Mouse (Mus musculus) embryonic facial prominence, embryonic 15.5 days (tissue): Measurements from ENCODE around the gene Upk1b. TPM values are rescaled to one million over a fixed set of nuclear protein-coding genes. Genes with fewer than 3 reads are reported as not detected.

Source experiments
- ATAC-seq: fragments of 200-750 bp; cut with Nextera tagmentation; 2 replicates; pipeline ENCODE4 v1.8.0; 2017; ENCODE audit warnings: low read depth, moderate TSS enrichment; ENCODE audit not compliant: insufficient number of reproducible peaks, low FRiP score, low TSS enrichment
- H3K27ac ChIP-seq: fragments of 300-500 bp; sonication (generic); replicated peaks from 2 replicates; pipeline ENCODE4 v1.5.1; 2015; ENCODE audit warnings: mild to moderate bottlenecking, inconsistent platforms
- H3K27me3 ChIP-seq: fragments of 300-500 bp; sonication (generic); 2 replicates; pipeline ENCODE4 v1.6.1; 2015; ENCODE audit warnings: inconsistent platforms
- H3K36me3 ChIP-seq: fragments of 300-500 bp; sonication (generic); 2 replicates; pipeline ENCODE4 v1.6.1; 2015; ENCODE audit warnings: mild to moderate bottlenecking, inconsistent platforms
- H3K4me1 ChIP-seq: fragments of 300-500 bp; sonication (generic); 2 replicates; pipeline ENCODE4 v1.6.1; 2015; ENCODE audit warnings: inconsistent platforms
- H3K4me2 ChIP-seq: fragments of 300-500 bp; sonication (generic); replicated peaks from 2 replicates; pipeline ENCODE4 v1.6.1; 2015; ENCODE audit warnings: mild to moderate bottlenecking, inconsistent platforms
- H3K4me3 ChIP-seq: fragments of 300-500 bp; sonication (generic); replicated peaks from 2 replicates; pipeline ENCODE4 v1.5.1; 2015; ENCODE audit warnings: mild to moderate bottlenecking, inconsistent platforms
- H3K9ac ChIP-seq: fragments of 300-500 bp; sonication (generic); 2 replicates; pipeline ENCODE4 v1.6.1; 2015; ENCODE audit warnings: inconsistent platforms
- H3K9me3 ChIP-seq: fragments of 300-500 bp; sonication (generic); replicated peaks from 2 replicates; pipeline ENCODE4 v1.6.1; 2016; ENCODE audit warnings: inconsistent platforms
- WGBS: fragments of 180-500 bp; shearing (Covaris S2); methylation state at CpG from one replicate; pipeline ENCODE4 v1.1.7; 2015; 5-methylcytosine and 5-hydroxymethylcytosine counted together
- polyA plus RNA-seq: library from polyadenylated mRNA; unstranded; fragments of >200 nt; fragmentation: Nextera tagmentation; extraction: Ambion mirVana; gene quantifications from 2 replicates; pipeline ENCODE4 v1.2.1, GENCODE M21; 2015

Gene Upk1b
- polyA plus RNA-seq, 1 experiment from 2014 or later, result 58.4 TPM

GRCm38 (mm10) chr16:38780960-38781572, 19.1 kb downstream of the Upk1b start:
- no peak overlapping the region for H3K4me3 ChIP-seq
- H3K27me3 ChIP-seq, result no peaks in the 10 kb centered on the region
- H3K4me1 ChIP-seq, result no peaks in the 10 kb centered on the region
- H3K4me2 ChIP-seq, result no peak overlapping the region
- WGBS, result 95% methylated on average over 7 of the region's 7 CpGs
- H3K9me3 ChIP-seq, result no peaks in the 10 kb centered on the region
- no peak overlapping the region for H3K9ac ChIP-seq
- no peak for ATAC-seq
- H3K27ac ChIP-seq, result no peak overlapping the region
- H3K36me3 ChIP-seq, result no peaks in the 10 kb centered on the region

- Histone ChIP-seq H3K9me3 (no peaks in the 10 kb centered on the region), H3K4me1 (no peaks in the 10 kb centered on the region), H3K36me3 (no peaks in the 10 kb centered on the region), H3K4me2 (no peak overlapping the region), H3K27me3 (no peaks in the 10 kb centered on the region), H3K4me3 (no peak overlapping the region), H3K27ac (no peak overlapping the region), H3K9ac (no peak overlapping the region)
- ATAC-seq, result no peak
- 48% methylated on average over 6 of the region's 6 CpGs for WGBS
These were observed 23.8 kb downstream of the Upk1b start for GRCm38 (mm10) chr16:38776342-38776741.

- Histone ChIP-seq H3K4me2 (no peak overlapping the region), H3K36me3 (no peaks in the 10 kb centered on the region), H3K27ac (no peak overlapping the region), H3K4me1 (no peaks in the 10 kb centered on the region), H3K9me3 (no peaks in the 10 kb centered on the region), H3K9ac (no peak overlapping the region), H3K4me3 (no peak overlapping the region), H3K27me3 (no peaks in the 10 kb centered on the region)
- ATAC-seq, result no peak
- 60% methylated on average over 7 of the region's 7 CpGs for WGBS
These were observed 25.0 kb downstream of the Upk1b start for GRCm38 (mm10) chr16:38774964-38775746.

- no peak overlapping the region for H3K4me2 ChIP-seq
- 68% methylated on average over 12 of the region's 12 CpGs for WGBS
These were observed 27.1 kb downstream of the Upk1b start for GRCm38 (mm10) chr16:38772906-38773496.

GRCm38 (mm10) chr16:38771145-38771544, 29.0 kb downstream of the Upk1b start:
- H3K9ac ChIP-seq, result no peak overlapping the region
- no peak overlapping the region for H3K27ac ChIP-seq
- no peaks in the 10 kb centered on the region for H3K27me3 ChIP-seq
- 88% methylated on average over 6 of the region's 6 CpGs for WGBS
- H3K4me2 ChIP-seq, result no peak overlapping the region
- H3K9me3 ChIP-seq, result no peaks in the 10 kb centered on the region
- ATAC-seq, result no peak
- peaks cover 9% of the 10 kb centered on the region for H3K36me3 ChIP-seq
- H3K4me3 ChIP-seq, result no peak overlapping the region
- no peaks in the 10 kb centered on the region for H3K4me1 ChIP-seq

More at GRCm38 (mm10) chr16:38772906-38773496, 27.1 kb downstream of the Upk1b start:
- H3K27me3 ChIP-seq, result no peaks in the 10 kb centered on the region
- H3K9ac ChIP-seq, result no peak overlapping the region
- H3K9me3 ChIP-seq, result no peaks in the 10 kb centered on the region
- H3K27ac ChIP-seq, result no peak overlapping the region
- peaks cover 9% of the 10 kb centered on the region for H3K36me3 ChIP-seq
- no peak overlapping the region for H3K4me3 ChIP-seq
- no peak for ATAC-seq
- no peaks in the 10 kb centered on the region for H3K4me1 ChIP-seq

GRCm38 (mm10) chr16:38769529-38769928, 30.6 kb downstream of the Upk1b start:
- Histone ChIP-seq H3K9me3 (no peaks in the 10 kb centered on the region), H3K27me3 (no peaks in the 10 kb centered on the region), H3K27ac (no peak overlapping the region), H3K4me3 (no peak overlapping the region), H3K4me2 (no peak overlapping the region), H3K9ac (no peak overlapping the region), H3K4me1 (no peaks in the 10 kb centered on the region), H3K36me3 (peaks cover 9% of the 10 kb centered on the region)
- ATAC-seq, result no peak
- 64% methylated on average over 9 of the region's 9 CpGs for WGBS

- H3K4me1 ChIP-seq, result no peaks in the 10 kb centered on the region
- no peak overlapping the region for H3K4me3 ChIP-seq
- H3K9ac ChIP-seq, result no peak overlapping the region
- peaks cover 13% of the 10 kb centered on the region for H3K36me3 ChIP-seq
- no peaks in the 10 kb centered on the region for H3K9me3 ChIP-seq
- no peaks in the 10 kb centered on the region for H3K27me3 ChIP-seq
- no peak for ATAC-seq
- H3K4me2 ChIP-seq, result no peak overlapping the region
- no peak overlapping the region for H3K27ac ChIP-seq
- 91% methylated on average over 8 of the region's 8 CpGs for WGBS
These were observed 31.7 kb downstream of the Upk1b start for GRCm38 (mm10) chr16:38768386-38768785.

GRCm38 (mm10) chr16:38767761-38768160, 32.4 kb downstream of the Upk1b start:
- WGBS, result 80% methylated on average over 8 of the region's 8 CpGs
- no peak overlapping the region for H3K4me3 ChIP-seq
- no peak overlapping the region for H3K9ac ChIP-seq
- H3K27ac ChIP-seq, result no peak overlapping the region
- H3K9me3 ChIP-seq, result no peaks in the 10 kb centered on the region
- H3K4me1 ChIP-seq, result no peaks in the 10 kb centered on the region
- peaks cover 17% of the 10 kb centered on the region for H3K36me3 ChIP-seq
- no peak overlapping the region for H3K4me2 ChIP-seq
- H3K27me3 ChIP-seq, result no peaks in the 10 kb centered on the region
- ATAC-seq, result no peak

GRCm38 (mm10) chr16:38766671-38767070, 33.5 kb downstream of the Upk1b start:
- Histone ChIP-seq H3K27me3 (no peaks in the 10 kb centered on the region), H3K4me2 (no peak overlapping the region), H3K27ac (no peak overlapping the region), H3K9me3 (no peaks in the 10 kb centered on the region), H3K4me3 (no peak overlapping the region), H3K36me3 (peaks cover 20% of the 10 kb centered on the region), H3K9ac (no peak overlapping the region), H3K4me1 (no peaks in the 10 kb centered on the region)
- ATAC-seq, result no peak
- 56% methylated on average over 3 of the region's 3 CpGs for WGBS

GRCm38 (mm10) chr16:38763508-38763907, 36.6 kb downstream of the Upk1b start:
- Histone ChIP-seq H3K27me3 (no peaks in the 10 kb centered on the region), H3K36me3 (peaks cover 23% of the 10 kb centered on the region), H3K27ac (no peak overlapping the region), H3K4me1 (no peaks in the 10 kb centered on the region), H3K9me3 (no peaks in the 10 kb centered on the region), H3K4me2 (no peak overlapping the region), H3K4me3 (no peak overlapping the region), H3K9ac (no peak overlapping the region)
- no peak for ATAC-seq
- WGBS, result 76% methylated on average over 4 of the region's 4 CpGs

- H3K9ac ChIP-seq, result no peak overlapping the region
- peaks cover 29% of the 10 kb centered on the region for H3K36me3 ChIP-seq
- 82% methylated on average over 8 of the region's 8 CpGs for WGBS
- no peak for ATAC-seq
- no peaks in the 10 kb centered on the region for H3K9me3 ChIP-seq
- no peaks in the 10 kb centered on the region for H3K27me3 ChIP-seq
- H3K4me2 ChIP-seq, result no peak overlapping the region
- H3K27ac ChIP-seq, result no peak overlapping the region
- no peak overlapping the region for H3K4me3 ChIP-seq
- H3K4me1 ChIP-seq, result no peaks in the 10 kb centered on the region
These were observed 37.7 kb downstream of the Upk1b start for GRCm38 (mm10) chr16:38762401-38762800.
